Mouse (Mus musculus) heart, embryonic 12.5 days (tissue): ENCODE results near the gene Klhl29. TPM values are rescaled to one million over a fixed set of nuclear protein-coding genes. Genes with fewer than 3 reads are reported as not detected.

Source experiments
- ATAC-seq: fragments of 200-750 bp; cut with Nextera tagmentation; 2 replicates; pipeline ENCODE4 v1.8.0; 2017; ENCODE audit warnings: moderate TSS enrichment, moderate library complexity; ENCODE audit not compliant: insufficient number of reproducible peaks, low FRiP score
- H3K27ac ChIP-seq: fragments of 300-500 bp; sonication (generic); 2 replicates; pipeline ENCODE4 v1.5.1; 2016; ENCODE audit warnings: mild to moderate bottlenecking, moderate library complexity; ENCODE audit not compliant: poor library complexity, severe bottlenecking
- H3K27me3 ChIP-seq: fragments of 300-500 bp; sonication (generic); replicated peaks from 2 replicates; pipeline ENCODE4 v1.6.1; 2016; ENCODE audit warnings: mild to moderate bottlenecking, moderate library complexity
- H3K36me3 ChIP-seq: fragments of 300-500 bp; sonication (generic); 2 replicates; pipeline ENCODE4 v1.6.1; 2016; ENCODE audit warnings: mild to moderate bottlenecking, moderate library complexity
- H3K4me1 ChIP-seq: fragments of 300-500 bp; sonication (generic); replicated peaks from 2 replicates; pipeline ENCODE4 v1.6.1; 2016; ENCODE audit warnings: mild to moderate bottlenecking
- H3K4me2 ChIP-seq: fragments of 300-500 bp; sonication (generic); 2 replicates; pipeline ENCODE4 v1.6.1; 2016; ENCODE audit warnings: mild to moderate bottlenecking, moderate library complexity
- H3K4me3 ChIP-seq: fragments of 300-500 bp; sonication (generic); 2 replicates; pipeline ENCODE4 v1.5.1; 2016; ENCODE audit warnings: mild to moderate bottlenecking
- H3K9ac ChIP-seq: fragments of 300-500 bp; sonication (generic); 2 replicates; pipeline ENCODE4 v1.6.1; 2016; ENCODE audit warnings: mild to moderate bottlenecking, moderate library complexity
- H3K9me3 ChIP-seq: fragments of 300-500 bp; sonication (generic); replicated peaks from 2 replicates; pipeline ENCODE4 v1.6.1; 2016; ENCODE audit warnings: mild to moderate bottlenecking, moderate library complexity
- WGBS: fragments of 180-500 bp; shearing (Covaris S2); methylation state at CpG from one replicate; pipeline ENCODE4 v1.1.7; 2016; 5-methylcytosine and 5-hydroxymethylcytosine counted together
- polyA plus RNA-seq: library from polyadenylated mRNA; unstranded; fragments of >200 nt; fragmentation: Nextera tagmentation; extraction: Ambion mirVana; gene quantifications from 2 replicates; pipeline ENCODE4 v1.2.1, GENCODE M21; 2016

Gene Klhl29
- polyA plus RNA-seq, 1 experiment from 2014 or later = 0.42 TPM

GRCm38 (mm10) chr12:5211884-5212283, 163.6 kb downstream of the Klhl29 start:
- Histone ChIP-seq H3K4me2 (no peak overlapping the region), H3K4me3 (no peak overlapping the region), H3K4me1 (peaks cover 13% of the 10 kb centered on the region), H3K9ac (no peak overlapping the region), H3K27ac (no peak overlapping the region), H3K27me3 (no peaks in the 10 kb centered on the region), H3K36me3 (no peaks in the 10 kb centered on the region), H3K9me3 (no peaks in the 10 kb centered on the region)
- WGBS = 87% methylated on average over 9 of the region's 9 CpGs
- ATAC-seq = no peak

- 62% methylated on average over 9 of the region's 9 CpGs for WGBS
These were observed 164.7 kb downstream of the Klhl29 start for GRCm38 (mm10) chr12:5210786-5211185.

GRCm38 (mm10) chr12:5207941-5208905, 167.3 kb downstream of the Klhl29 start:
- H3K4me3 ChIP-seq = no peak overlapping the region
- 79% methylated on average over 17 of the region's 17 CpGs for WGBS
- no peaks in the 10 kb centered on the region for H3K36me3 ChIP-seq
- peaks cover 5% of the 10 kb centered on the region for H3K4me1 ChIP-seq
- no peak overlapping the region for H3K9ac ChIP-seq
- no peak overlapping the region for H3K27ac ChIP-seq
- H3K9me3 ChIP-seq = no peaks in the 10 kb centered on the region
- ATAC-seq = no peak
- H3K27me3 ChIP-seq = no peaks in the 10 kb centered on the region
- no peak overlapping the region for H3K4me2 ChIP-seq

More at GRCm38 (mm10) chr12:5210786-5211185, 164.7 kb downstream of the Klhl29 start:
- no peak for ATAC-seq
- Histone ChIP-seq H3K9ac (no peak overlapping the region), H3K4me1 (peaks cover 13% of the 10 kb centered on the region), H3K36me3 (no peaks in the 10 kb centered on the region), H3K4me3 (no peak overlapping the region), H3K9me3 (no peaks in the 10 kb centered on the region), H3K27ac (no peak overlapping the region), H3K27me3 (no peaks in the 10 kb centered on the region), H3K4me2 (no peak overlapping the region)

- WGBS = 68% methylated on average over 4 of the region's 4 CpGs
- H3K27me3 ChIP-seq = no peaks in the 10 kb centered on the region
- H3K9ac ChIP-seq = no peak overlapping the region
- H3K4me2 ChIP-seq = no peak overlapping the region
- ATAC-seq = no peak
- H3K36me3 ChIP-seq = no peaks in the 10 kb centered on the region
- H3K4me1 ChIP-seq = no peaks in the 10 kb centered on the region; the same call in 1 of the 2 replicates
- H3K9me3 ChIP-seq = no peaks in the 10 kb centered on the region
- H3K27ac ChIP-seq = no peak overlapping the region
- H3K4me3 ChIP-seq = no peak overlapping the region
These were observed 168.3 kb downstream of the Klhl29 start for GRCm38 (mm10) chr12:5207172-5207571.

GRCm38 (mm10) chr12:5204071-5204840, 171.2 kb downstream of the Klhl29 start:
- WGBS = 69% methylated on average over 11 of the region's 11 CpGs
- Histone ChIP-seq H3K27ac (no peak overlapping the region), H3K9ac (no peak overlapping the region), H3K4me3 (no peak overlapping the region), H3K36me3 (no peaks in the 10 kb centered on the region), H3K27me3 (no peaks in the 10 kb centered on the region), H3K4me2 (no peak overlapping the region), H3K4me1 (no peaks in the 10 kb centered on the region; the same call in 1 of the 2 replicates), H3K9me3 (no peaks in the 10 kb centered on the region)
- no peak for ATAC-seq

GRCm38 (mm10) chr12:5203385-5203784, 172.1 kb downstream of the Klhl29 start:
- Histone ChIP-seq H3K4me2 (no peak overlapping the region), H3K9me3 (no peaks in the 10 kb centered on the region), H3K27me3 (no peaks in the 10 kb centered on the region), H3K4me3 (no peak overlapping the region), H3K4me1 (no peaks in the 10 kb centered on the region; the same call in 1 of the 2 replicates), H3K9ac (no peak overlapping the region), H3K27ac (no peak overlapping the region), H3K36me3 (no peaks in the 10 kb centered on the region)
- WGBS = 66% methylated on average over 5 of the region's 5 CpGs
- ATAC-seq = no peak

- Histone ChIP-seq H3K4me2 (no peak overlapping the region), H3K27ac (no peak overlapping the region), H3K9me3 (no peaks in the 10 kb centered on the region), H3K36me3 (no peaks in the 10 kb centered on the region), H3K4me1 (peaks cover 6% of the 10 kb centered on the region; the same call in 1 of the 2 replicates), H3K9ac (no peak overlapping the region), H3K4me3 (no peak overlapping the region), H3K27me3 (no peaks in the 10 kb centered on the region)
- no peak for ATAC-seq
- WGBS = 41% methylated on average over 4 of the region's 4 CpGs
These were observed 177.2 kb downstream of the Klhl29 start for GRCm38 (mm10) chr12:5198254-5198653.

- no peak for ATAC-seq
- H3K4me1 ChIP-seq = peaks cover 31% of the 10 kb centered on the region
- no peak overlapping the region for H3K27ac ChIP-seq
- H3K4me2 ChIP-seq = no peak overlapping the region
- H3K4me3 ChIP-seq = no peak overlapping the region
- no peaks in the 10 kb centered on the region for H3K27me3 ChIP-seq
- H3K36me3 ChIP-seq = no peaks in the 10 kb centered on the region
- no peak overlapping the region for H3K9ac ChIP-seq
- 62% methylated on average over 6 of the region's 6 CpGs for WGBS
- H3K9me3 ChIP-seq = no peaks in the 10 kb centered on the region
These were observed 181.3 kb downstream of the Klhl29 start for GRCm38 (mm10) chr12:5194176-5194575.

GRCm38 (mm10) chr12:5192380-5192718, 183.1 kb downstream of the Klhl29 start:
- no peaks in the 10 kb centered on the region for H3K9me3 ChIP-seq
- no peaks in the 10 kb centered on the region for H3K36me3 ChIP-seq
- no peak overlapping the region for H3K9ac ChIP-seq
- ATAC-seq = no peak
- peak overlapping the region; percentile 73; the same call in 1 of the 2 replicates for H3K27ac ChIP-seq
- no peaks in the 10 kb centered on the region for H3K27me3 ChIP-seq
- peaks cover 49% of the 10 kb centered on the region for H3K4me1 ChIP-seq
- WGBS = 63% methylated on average over 9 of the region's 9 CpGs
- H3K4me3 ChIP-seq = no peak overlapping the region
- H3K4me2 ChIP-seq = peak overlapping the region; percentile 59; the same call in 1 of the 2 replicates

GRCm38 (mm10) chr12:5191628-5192379, 183.7 kb downstream of the Klhl29 start:
- Histone ChIP-seq H3K4me3 (peak overlapping the region; percentile 1; the same call in 1 of the 2 replicates), H3K4me1 (peaks cover 53% of the 10 kb centered on the region), H3K9ac (no peak overlapping the region), H3K27ac (peak overlapping the region; percentile 73; the same call in 1 of the 2 replicates), H3K9me3 (no peaks in the 10 kb centered on the region), H3K27me3 (no peaks in the 10 kb centered on the region), H3K4me2 (peak overlapping the region; percentile 59), H3K36me3 (no peaks in the 10 kb centered on the region)
- WGBS = 6% methylated on average over 14 of the region's 14 CpGs
- peak; percentile 42 for ATAC-seq
